Mouse (Mus musculus) testis, adult 2 months (tissue): ENCODE measurements around the gene Zfp62. TPM values are rescaled to one million over a fixed set of nuclear protein-coding genes. Genes with fewer than 3 reads are reported as not detected.
"Not testable (repeated sequence)": the region's sequence is repeated elsewhere in the genome, so short reads cannot be mapped to it uniquely, and the experiment has no call there.

Experiments
- H3K27ac ChIP-seq: fragments of 200-500 bp; 2 replicates; pipeline ENCODE4 v1.5.1; 2012; ENCODE audit warnings: low read depth, low read length; ENCODE audit not compliant: control insufficient read depth, insufficient read depth
- H3K27me3 ChIP-seq: fragments of 200-500 bp; 2 replicates; pipeline ENCODE4 v1.6.1; 2012; ENCODE audit warnings: mild to moderate bottlenecking, low read length, moderate library complexity; ENCODE audit not compliant: control insufficient read depth, insufficient read depth
- H3K36me3 ChIP-seq: fragments of 200-500 bp; 2 replicates; pipeline ENCODE4 v1.6.1; 2012; ENCODE audit warnings: mild to moderate bottlenecking, low read length; ENCODE audit not compliant: control insufficient read depth, insufficient read depth
- H3K4me1 ChIP-seq: fragments of 200-500 bp; 2 replicates; pipeline ENCODE4 v1.6.1; 2012; ENCODE audit warnings: low read length; ENCODE audit not compliant: control insufficient read depth, insufficient read depth
- H3K4me3 ChIP-seq: fragments of 200-500 bp; 2 replicates; pipeline ENCODE4 v1.5.1; 2012; ENCODE audit warnings: low read depth, mild to moderate bottlenecking, low read length, moderate library complexity, mixed read lengths; ENCODE audit not compliant: control insufficient read depth
- CTCF ChIP-seq: fragments of 200-500 bp; IDR thresholded peaks from 2 replicates; pipeline ENCODE4 v1.5.1; 2012; ENCODE audit warnings: low read depth, mild to moderate bottlenecking, inconsistent platforms, low read length, moderate library complexity; ENCODE audit not compliant: control insufficient read depth, insufficient read depth, insufficient replicate concordance
- POLR2A ChIP-seq: fragments of 200-500 bp; IDR thresholded peaks from 2 replicates; pipeline ENCODE4 v1.6.1; 2012; ENCODE audit warnings: low read depth, mild to moderate bottlenecking, inconsistent platforms, low read length, moderate library complexity; ENCODE audit not compliant: control insufficient read depth
- polyA plus RNA-seq: library from polyadenylated mRNA; depleted of rRNA; stranded (reverse); fragments of >200 nt; gene quantifications from 2 replicates; pipeline ENCODE4 v1.2.3, GENCODE M21; 2012; rRNA removed

Zfp62 gene
- polyA plus RNA-seq: 4.7 and 5.4 TPM in 2 replicates

DNA sequence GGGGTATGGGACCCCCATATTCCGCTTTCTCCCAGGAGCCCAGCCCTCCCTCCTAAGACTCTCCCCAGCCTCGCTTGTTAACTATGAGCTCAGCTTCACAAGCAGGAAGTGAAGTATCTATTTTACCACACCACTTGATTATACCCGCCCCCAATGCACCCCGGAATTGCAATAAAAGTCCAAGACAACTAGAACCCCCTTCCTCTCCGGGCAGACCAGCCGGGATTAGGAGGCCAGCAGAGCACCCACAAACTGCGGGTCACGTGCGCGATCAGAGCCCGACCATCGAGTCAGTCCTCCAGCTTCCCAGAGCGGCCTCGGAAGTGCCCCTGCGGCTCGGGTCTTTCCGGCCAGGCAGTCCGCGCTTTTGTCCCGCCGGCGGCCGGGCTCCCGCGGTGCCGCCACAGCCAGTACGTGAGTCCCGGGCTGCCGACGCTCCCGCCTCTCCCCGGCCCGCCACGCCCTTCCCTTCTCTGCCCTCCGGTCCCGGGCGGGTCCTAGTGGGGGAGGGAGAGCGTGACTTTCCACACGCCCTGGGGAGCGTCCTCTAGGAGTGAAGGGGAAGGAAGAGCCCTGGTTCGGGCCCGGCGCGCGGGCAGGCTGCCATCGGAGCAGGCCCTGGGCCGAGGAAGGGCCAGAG is at the start of gene Zfp62:
Zfp62 (plus strand) TSS at position 164 of the 640 bp plus-strand sequence.
- Histone ChIP-seq H3K27ac (peak within 1 kb of the TSS; percentile 92), H3K27me3 (no peaks in the 10 kb centered on the region), H3K36me3 (no peaks in the 10 kb centered on the region), H3K4me1 (peaks cover 3% of the 10 kb centered on the region), H3K4me3 (peak within 1 kb of the TSS; percentile 95)
- TF ChIP-seq POLR2A (peak; percentile 58), CTCF (no peak)

- H3K4me3 ChIP-seq: no peak within 1 kb of the TSS
- TF ChIP-seq POLR2A (no peak), CTCF (no peak)
- H3K4me1 ChIP-seq: no peaks in the 10 kb centered on the region
Observed at GRCm38 (mm10) chr11:49154077-49154476, 49.0 kb upstream of the Zfp62 start, which contains the start of gene Olfr1394. Gene Olfr1394, plus strand, starts transcription at chr11:49154377.

GRCm38 (mm10) chr11:49156821-49157814 is 46.0 kb upstream of the Zfp62 start:
- Histone ChIP-seq H3K4me3 (no peak overlapping the region), H3K27me3 (no peaks in the 10 kb centered on the region), H3K36me3 (no peaks in the 10 kb centered on the region), H3K27ac (no peak overlapping the region), H3K4me1 (no peaks in the 10 kb centered on the region)
- no peak for TF ChIP-seq CTCF

More at GRCm38 (mm10) chr11:49154077-49154476, 49.0 kb upstream of the Zfp62 start, which contains the start of gene Olfr1394:
- no peaks in the 10 kb centered on the region for H3K36me3 ChIP-seq
- no peak within 1 kb of the TSS for H3K27ac ChIP-seq
- H3K27me3 ChIP-seq: no peaks in the 10 kb centered on the region

DNA sequence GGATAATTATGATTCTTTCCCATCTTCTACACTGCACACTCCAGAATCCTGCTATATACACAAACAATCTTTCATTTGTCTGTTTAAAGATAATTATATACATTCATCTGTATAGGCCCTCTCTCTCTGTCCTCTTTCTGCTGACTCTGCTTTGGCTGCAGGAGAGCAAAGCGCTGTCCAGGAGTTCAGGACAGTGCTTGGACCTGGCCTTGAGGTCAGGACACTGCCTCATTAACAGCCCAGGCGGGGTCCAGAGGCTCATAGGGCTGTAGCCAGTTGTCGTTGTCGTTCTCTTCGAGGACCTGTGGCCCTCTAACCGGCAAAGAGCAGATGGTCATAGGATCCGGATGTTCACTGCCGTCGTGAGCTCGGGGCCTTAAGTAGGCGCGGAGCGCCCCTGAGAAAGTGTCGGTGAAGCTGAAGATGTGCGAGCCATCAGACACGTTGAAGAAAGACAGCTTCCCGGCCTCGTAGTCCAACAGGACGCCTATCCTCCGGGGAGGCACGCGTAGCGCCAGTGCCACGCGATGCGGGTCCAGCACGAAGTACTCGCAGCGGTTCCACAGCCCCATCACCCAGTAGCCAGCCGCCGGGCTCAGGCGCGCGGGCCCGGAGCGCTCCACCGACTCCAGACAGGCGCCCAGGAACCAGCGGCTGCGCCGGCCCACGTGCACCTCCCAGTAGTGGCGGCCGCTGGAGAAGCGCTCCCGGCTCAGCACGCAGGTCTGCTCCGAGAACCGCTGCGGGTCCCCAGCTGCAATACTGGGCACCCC is 34.1 kb upstream of the Zfp62 start:
- no peak for TF ChIP-seq POLR2A
- TF ChIP-seq CTCF: no peak
- peaks cover 8% of the 10 kb centered on the region for H3K4me1 ChIP-seq
- no peak overlapping the region for H3K27ac ChIP-seq
- no peaks in the 10 kb centered on the region for H3K36me3 ChIP-seq
- no peaks in the 10 kb centered on the region for H3K27me3 ChIP-seq
- H3K4me3 ChIP-seq: peak overlapping the region; percentile 56

GRCm38 (mm10) chr11:49170576-49170975 is 32.5 kb upstream of the Zfp62 start:
- Histone ChIP-seq H3K27ac (no peak overlapping the region), H3K4me3 (no peak overlapping the region), H3K27me3 (no peaks in the 10 kb centered on the region), H3K36me3 (no peaks in the 10 kb centered on the region), H3K4me1 (peaks cover 8% of the 10 kb centered on the region)
- TF ChIP-seq POLR2A (no peak), CTCF (no peak)

DNA sequence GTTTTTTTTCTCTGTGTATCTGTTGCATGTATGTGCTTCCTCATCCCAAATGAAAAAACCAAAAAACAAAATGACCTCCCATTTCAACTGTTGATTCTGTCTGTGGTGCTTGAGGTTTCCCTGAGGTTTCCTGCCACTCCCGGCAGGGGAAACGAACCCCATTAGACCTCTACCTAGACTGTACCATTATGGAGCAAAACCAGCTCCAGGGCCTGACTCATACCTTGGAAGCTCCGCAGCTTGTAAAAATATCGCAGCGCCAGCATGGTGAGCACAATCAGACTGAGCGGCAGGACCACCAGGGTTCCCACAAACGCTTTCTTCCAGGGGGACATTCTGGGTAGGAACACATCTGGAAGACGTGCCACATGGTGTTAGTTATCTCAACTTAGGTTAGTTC is 27.7 kb upstream of the Zfp62 start:
- Histone ChIP-seq H3K4me1 (peaks cover 1% of the 10 kb centered on the region; the same call in 1 of the 2 replicates), H3K27ac (no peak overlapping the region), H3K36me3 (no peaks in the 10 kb centered on the region), H3K4me3 (no peak overlapping the region), H3K27me3 (no peaks in the 10 kb centered on the region; the same call in 1 of the 2 replicates)
- TF ChIP-seq CTCF: no peak

- H3K4me3 ChIP-seq, H3K4me1 ChIP-seq, H3K27ac ChIP-seq, H3K27me3 ChIP-seq, H3K36me3 ChIP-seq: not testable (repeated sequence)
Observed at GRCm38 (mm10) chr11:49176047-49176779, 26.9 kb upstream of the Zfp62 start.
